Mouse (Mus musculus) liver, embryonic 14.5 days (tissue): Measurements from ENCODE around the gene 4930415L06Rik.

Experiments
- CTCF ChIP-seq: IDR thresholded peaks from 2 replicates; pipeline ENCODE4 v1.5.1; 2016; ENCODE audit warnings: antibody characterized with exemption, low read depth, control low read depth
- EP300 ChIP-seq: IDR thresholded peaks from 2 replicates; pipeline ENCODE4 v1.6.1; 2016; ENCODE audit warnings: antibody characterized with exemption, low read depth

- no peak for TF ChIP-seq EP300
- TF ChIP-seq CTCF, result no peak
Observed at GRCm38 (mm10) chrX:89978621-89979020, 46.0 kb upstream of the 4930415L06Rik start.
